Mouse (Mus musculus) embryonic fibroblast, embryonic 13.5 days (primary cell): ENCODE measurements around the gene Dock9.

ENCODE experiments used
- CTCF ChIP-seq: IDR thresholded peaks from 2 replicates; pipeline ENCODE4 v1.5.1; 2011; ENCODE audit warnings: mild to moderate bottlenecking, control low read depth, low read length, moderate library complexity, borderline replicate concordance; ENCODE audit not compliant: insufficient read depth
- POLR2A ChIP-seq: IDR thresholded peaks from 2 replicates; pipeline ENCODE4 v1.6.1; 2011; ENCODE audit warnings: low read depth, mild to moderate bottlenecking, control low read depth, low read length, moderate library complexity

- TF ChIP-seq CTCF (no peak), POLR2A (no peak)
Measured at GRCm38 (mm10) chr14:121796571-121797456, 823 bp downstream of the Dock9 start.
